Comparison of ENCODE assay signal across 21 mouse cellular contexts in the genomic region with DNA sequence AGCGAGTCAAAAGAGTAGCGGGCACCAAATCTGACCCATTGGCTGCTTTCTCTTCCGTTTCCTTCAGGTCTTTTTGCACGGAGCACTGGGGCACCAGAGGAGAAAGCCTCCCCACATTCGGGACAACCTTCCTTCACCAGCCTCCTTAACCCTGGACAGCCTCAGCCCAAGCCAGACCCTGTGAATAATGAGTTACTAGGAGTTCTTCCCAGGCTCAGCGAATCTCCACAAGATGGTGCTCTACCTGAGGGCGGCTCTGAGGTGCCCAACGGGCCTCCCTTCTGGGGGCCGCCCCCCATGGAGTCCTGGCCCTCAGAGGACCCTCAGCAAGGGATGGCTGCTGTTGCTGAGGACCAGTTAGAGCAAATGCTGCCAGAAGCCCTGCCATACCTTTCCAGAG. TPM values are rescaled to one million over a fixed set of nuclear protein-coding genes. Genes with fewer than 3 reads are reported as not detected.
"Had no signal": no experiment of that assay in that cellular context is flagged by ENCODE, and none has a peak within 500 bp of the region (broad histone marks: within the 10 kb centered on the region; RNA-seq: fewer than 3 reads in every experiment).

No protein-coding gene starts in this region.

- H3K27ac ChIP-seq: left cerebral cortex, adult 2 months; limb, embryonic 10.5 days; liver, embryonic 15.5 days; midbrain, embryonic 10.5 days; neural tube, embryonic 15.5 days; stomach, embryonic 15.5 days had no signal

- H3K36me3 ChIP-seq: limb, embryonic 10.5 days; liver, embryonic 15.5 days; midbrain, embryonic 10.5 days; neural tube, embryonic 15.5 days; stomach, embryonic 15.5 days had no signal

- H3K4me1 ChIP-seq: liver, embryonic 15.5 days had no signal

- H3K9me3 ChIP-seq: limb, embryonic 10.5 days; liver, embryonic 15.5 days; midbrain, embryonic 10.5 days; neural tube, embryonic 15.5 days; stomach, embryonic 15.5 days had no signal

- H3K4me3 ChIP-seq: left cerebral cortex, adult 2 months; limb, embryonic 10.5 days; liver, embryonic 15.5 days; midbrain, embryonic 10.5 days; myocyte; neural tube, embryonic 15.5 days; stomach, embryonic 15.5 days had no signal

- ATAC-seq: inflammation-experienced regulatory T-cells, adult 6 months had no signal

- H3K4me2 ChIP-seq: liver, embryonic 11.5 days; liver, embryonic 15.5 days; lung, embryonic 14.5 days; neural tube, embryonic 15.5 days; stomach, embryonic 15.5 days had no signal

- H3K9ac ChIP-seq: liver, embryonic 15.5 days; lung, embryonic 14.5 days; neural tube, embryonic 15.5 days; stomach, embryonic 15.5 days had no signal

- DNase-seq: kidney, adult 18-20 months; kidney, postnatal 10 days; lung, embryonic 14.5 days; lung, postnatal 10 days; lung, postnatal 4 days; right cerebral cortex, adult 18-20 months; right cerebral cortex, postnatal 25 days; thymus, adult 18-20 months; thymus, postnatal 14 days had no signal

RNA-seq across cellular contexts. Expression of a gene that starts 0.5 kb away (rescaled TPM):
- polyA plus RNA-seq: inflammation-experienced regulatory T-cells, adult 6 months; limb, embryonic 10.5 days; liver, embryonic 11.5 days; liver, embryonic 15.5 days; lung, embryonic 14.5 days; midbrain, embryonic 10.5 days; myocyte; neural tube, embryonic 11.5 days; neural tube, embryonic 15.5 days; small intestine, adult 2 months had no signal

RNA-seq across cellular contexts. Expression of a gene that starts 15.8 kb away (rescaled TPM):
- polyA plus RNA-seq: inflammation-experienced regulatory T-cells, adult 6 months; limb, embryonic 10.5 days; liver, embryonic 11.5 days had no signal

RNA-seq across cellular contexts. Expression of a gene that starts 33.6 kb away (rescaled TPM):
- polyA plus RNA-seq: inflammation-experienced regulatory T-cells, adult 6 months; limb, embryonic 10.5 days; limb, embryonic 14.5 days; liver, embryonic 15.5 days; midbrain, embryonic 10.5 days; myocyte; neural tube, embryonic 11.5 days; neural tube, embryonic 15.5 days; small intestine, adult 2 months had no signal
